8 mouse cellular contexts compared by ENCODE assay signal in genomic region chrX:95443390-95443789, GRCm38 (mm10). TPM values are rescaled to one million over a fixed set of nuclear protein-coding genes. Genes with fewer than 3 reads are reported as not detected.
DNase-seq lines count a peak whose midpoint lies in the region; ATAC-seq and TF ChIP-seq lines count a peak whose summit lies in the region.

No protein-coding gene starts in this region.

- peak overlapping the region; percentile 65 for H3K4me2 ChIP-seq in hindbrain, embryonic 14.5 days (replicated peaks)
- peak overlapping the region; percentile 54 for H3K4me2 ChIP-seq in midbrain, postnatal 0 days (ENCODE audit: low read depth, low read length, poor library complexity, severe bottlenecking)

- no peak for TF ChIP-seq CTCF in midbrain, postnatal 0 days (IDR thresholded peaks at IDR 0.05)

- peaks cover 17% of the 10 kb centered on the region; the same call in 1 of the 2 replicates for H3K4me1 ChIP-seq in hindbrain, embryonic 14.5 days (replicated peaks; ENCODE audit: control insufficient read depth, insufficient read depth, low read length)
- H3K4me1 ChIP-seq in midbrain, postnatal 0 days (ENCODE audit: insufficient read depth, low read length): 0 out of 2 replicates have a peak, but pooled peaks cover 5% of the 10 kb centered on the region

- no peaks in the 10 kb centered on the region for H3K36me3 ChIP-seq in hindbrain, embryonic 14.5 days (replicated peaks; ENCODE audit: control insufficient read depth, insufficient read depth)
- H3K36me3 ChIP-seq in midbrain, postnatal 0 days (ENCODE audit: insufficient read depth, low read length): no peaks in the 10 kb centered on the region

- peak overlapping the region; percentile 75 for H3K9ac ChIP-seq in hindbrain, embryonic 14.5 days
- peak overlapping the region; percentile 65 for H3K9ac ChIP-seq in midbrain, postnatal 0 days (replicated peaks; ENCODE audit: low read length, poor library complexity, severe bottlenecking)

- WGBS in hindbrain, embryonic 14.5 days: 24% methylated on average over 12 of the region's 12 CpGs
- WGBS in midbrain, postnatal 0 days: 18% methylated on average over 12 of the region's 12 CpGs

- H3K27ac ChIP-seq in hindbrain, embryonic 14.5 days: peak overlapping the region; percentile 83
- H3K27ac ChIP-seq in midbrain, postnatal 0 days (ENCODE audit: low read depth, low read length): peak overlapping the region; percentile 75

- H3K27me3 ChIP-seq in hindbrain, embryonic 14.5 days (ENCODE audit: control insufficient read depth, insufficient read depth, low read length): no peaks in the 10 kb centered on the region
- no peaks in the 10 kb centered on the region for H3K27me3 ChIP-seq in midbrain, postnatal 0 days (ENCODE audit: insufficient read depth, low read length)

- peak; percentile 13 to 48 for DNase-seq in adrenal gland, adult (ENCODE audit: inconsistent age in 2 of 2, low spot score in 1 of 2)
- DNase-seq in adrenal gland, adult 18-20 months (ENCODE audit: low spot score in 2 of 2): no peak
- DNase-seq in thymus, postnatal 4 days: peak; percentile 7
- DNase-seq in thymus, postnatal 36 days: no peak
- DNase-seq in hindbrain, embryonic 14.5 days (ENCODE audit: low spot score): no peak
- DNase-seq in midbrain, postnatal 0 days (ENCODE audit: low spot score): no peak
- no peak for DNase-seq in frontal cortex, adult 2 months (ENCODE audit: extremely low spot score in 1 of 2, low spot score in 1 of 2)

- H3K9me3 ChIP-seq in hindbrain, embryonic 14.5 days (ENCODE audit: control insufficient read depth, low read length): no peaks in the 10 kb centered on the region
- no peaks in the 10 kb centered on the region for H3K9me3 ChIP-seq in midbrain, postnatal 0 days (ENCODE audit: low read length)

- ATAC-seq in hindbrain, embryonic 14.5 days (ENCODE audit: low FRiP score): no peak
- ATAC-seq in midbrain, postnatal 0 days (ENCODE audit: low FRiP score): no peak
- ATAC-seq in inflammation-experienced regulatory T-cells, adult 6 months: no peak

- peak overlapping the region; percentile 61 for H3K4me3 ChIP-seq in hindbrain, embryonic 14.5 days (replicated peaks; ENCODE audit: low read length)
- peak overlapping the region; percentile 50 for H3K4me3 ChIP-seq in midbrain, postnatal 0 days (ENCODE audit: low read depth, low read length)

RNA-seq across cellular contexts. Expression of gene Amer1, which starts 1.3 kb away (rescaled TPM):
- 1 to 10 TPM; 5.1 to 5.8 TPM for total RNA-seq in adrenal gland, adult 18-20 months (2021)
- 11.4 and 11.9 TPM in 2 replicates for polyA plus RNA-seq in hindbrain, embryonic 14.5 days (2014; fragmentation: Nextera tagmentation; extraction: Ambion mirVana)
- total RNA-seq in midbrain, postnatal 0 days (2014; rRNA removed): 19.3 and 23.6 TPM in 2 replicates
- polyA plus RNA-seq in midbrain, postnatal 0 days (2015; fragmentation: Nextera tagmentation; extraction: Ambion mirVana): 12.0 and 13.4 TPM in 2 replicates
- polyA plus RNA-seq in inflammation-experienced regulatory T-cells, adult 6 months (2017; shearing (Covaris generic)): 1 to 10 TPM; 2.4 to 6.7 (median 6.3) TPM
- polyA plus RNA-seq in frontal cortex, adult 2 months (2012; rRNA removed): 3.4 and 3.5 TPM in 2 replicates

Comparison
In these comparisons a context has a peak if more than half of its experiments do, and no peak if none do; other contexts are left out.
1. DNase-seq: peak in adrenal gland, adult (2 of 2) and thymus, postnatal 4 days (single experiment); none in adrenal gland, adult 18-20 months (0 of 2), thymus, postnatal 36 days (0 of 2), hindbrain, embryonic 14.5 days (single experiment), midbrain, postnatal 0 days (single experiment) and frontal cortex, adult 2 months (0 of 2).